Mouse (Mus musculus) lung, adult 10 weeks (tissue): ENCODE measurements around the gene Mtmr14. TPM values are rescaled to one million over a fixed set of nuclear protein-coding genes. Genes with fewer than 3 reads are reported as not detected.

Experiments used
- polyA plus RNA-seq: library from polyadenylated mRNA; stranded (reverse); fragments of 350-450 nt; fragmentation: Illumina TruSeq; extraction: RNeasy Lipid Tissue Mini Kit (QIAGEN cat#74804); gene quantifications from one replicate; pipeline ENCODE4 v1.2.3, GENCODE M21; 2014; ENCODE audit warnings: low read depth, low replicate concordance; ENCODE audit not compliant: insufficient read depth

The Mtmr14 gene
- 19.0 TPM for polyA plus RNA-seq

DNA sequence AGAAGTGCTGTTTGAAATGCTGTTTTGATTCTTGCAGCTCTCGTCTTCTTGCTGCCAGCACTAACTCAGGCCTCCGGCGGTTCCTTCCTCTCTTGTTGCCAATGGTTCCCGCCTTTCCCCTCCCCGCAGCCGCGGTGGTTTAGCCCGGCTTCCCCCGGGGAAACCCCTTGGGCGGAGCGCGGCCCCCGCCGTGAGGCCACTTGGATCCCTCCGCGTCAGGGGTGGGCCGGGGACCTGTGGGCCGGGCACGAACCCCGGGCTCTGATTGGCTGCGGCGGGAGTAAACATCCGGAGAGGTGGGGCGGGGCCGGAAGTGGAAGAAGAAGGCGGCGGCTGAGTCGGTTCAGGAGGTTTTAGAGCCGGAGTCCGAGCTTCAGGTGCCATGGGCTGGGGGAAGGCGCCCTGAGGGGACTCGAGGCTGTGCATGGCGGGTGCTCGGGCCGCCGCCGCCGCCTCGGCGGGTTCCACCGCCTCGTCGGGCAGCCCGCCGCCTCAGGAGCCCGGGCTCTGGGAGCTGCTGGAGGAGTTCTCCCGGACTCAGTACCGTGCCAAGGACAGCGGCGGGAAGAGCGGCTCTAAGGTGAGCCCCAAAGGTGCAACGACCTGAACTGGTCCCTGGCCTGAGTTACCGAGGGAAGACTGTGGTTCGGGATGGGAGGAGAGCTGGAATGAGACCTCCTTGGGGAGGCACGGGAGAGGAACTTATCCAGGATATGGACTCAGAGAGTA, at the start of gene Mtmr14:
Gene Mtmr14 (plus strand): TSS at position 302 of the 729 bp plus-strand sequence.

GRCm38 (mm10) chr6:113194841-113195595, 42.6 kb upstream of the Mtmr14 start, which contains the start of gene Lhfpl4:
Lhfpl4 (minus strand) TSS chr6:113195384.

DNA sequence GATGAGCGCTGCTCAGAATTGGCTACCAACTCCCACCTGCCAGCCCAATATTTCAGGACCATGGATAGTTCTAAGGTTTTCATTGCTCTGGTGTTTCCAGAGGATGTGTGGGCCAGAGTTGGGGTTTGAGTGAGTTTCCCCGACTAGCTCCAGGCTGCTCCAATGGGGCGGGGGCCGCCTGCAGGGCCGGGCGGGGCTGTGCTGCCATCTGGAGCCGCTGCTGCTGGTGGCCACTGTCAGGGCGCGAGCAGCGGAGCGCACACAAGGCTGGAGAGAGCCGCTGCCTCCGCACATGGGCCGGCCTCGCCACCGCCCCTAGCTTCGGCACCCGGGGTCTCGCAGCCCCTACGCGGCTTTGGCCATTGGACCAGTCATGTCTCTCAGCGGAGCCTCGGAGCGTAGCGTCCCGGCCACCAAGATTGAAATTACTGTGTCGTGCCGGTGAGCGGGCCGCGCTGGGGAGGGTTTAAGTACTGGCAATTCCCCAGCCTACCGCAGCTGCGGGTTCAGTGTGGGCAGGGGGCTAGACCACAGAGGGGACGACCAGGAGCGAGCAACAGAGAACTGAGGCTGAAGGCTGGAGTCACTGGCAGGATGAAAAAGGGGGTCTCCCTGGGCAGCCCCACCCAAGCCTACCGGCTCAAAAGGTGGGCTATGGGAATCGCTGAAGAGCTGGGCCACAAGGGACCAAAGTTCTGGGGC, 44.6 kb downstream of the Mtmr14 start, which contains the start of gene Cpne9:
Gene Cpne9 (plus strand): TSS at position 207 of the 702 bp plus-strand sequence.

GRCm38 (mm10) chr6:113306986-113307349, 69.3 kb downstream of the Mtmr14 start, which contains the start of gene Brpf1:
Brpf1 (plus strand) TSS chr6:113307137.

DNA sequence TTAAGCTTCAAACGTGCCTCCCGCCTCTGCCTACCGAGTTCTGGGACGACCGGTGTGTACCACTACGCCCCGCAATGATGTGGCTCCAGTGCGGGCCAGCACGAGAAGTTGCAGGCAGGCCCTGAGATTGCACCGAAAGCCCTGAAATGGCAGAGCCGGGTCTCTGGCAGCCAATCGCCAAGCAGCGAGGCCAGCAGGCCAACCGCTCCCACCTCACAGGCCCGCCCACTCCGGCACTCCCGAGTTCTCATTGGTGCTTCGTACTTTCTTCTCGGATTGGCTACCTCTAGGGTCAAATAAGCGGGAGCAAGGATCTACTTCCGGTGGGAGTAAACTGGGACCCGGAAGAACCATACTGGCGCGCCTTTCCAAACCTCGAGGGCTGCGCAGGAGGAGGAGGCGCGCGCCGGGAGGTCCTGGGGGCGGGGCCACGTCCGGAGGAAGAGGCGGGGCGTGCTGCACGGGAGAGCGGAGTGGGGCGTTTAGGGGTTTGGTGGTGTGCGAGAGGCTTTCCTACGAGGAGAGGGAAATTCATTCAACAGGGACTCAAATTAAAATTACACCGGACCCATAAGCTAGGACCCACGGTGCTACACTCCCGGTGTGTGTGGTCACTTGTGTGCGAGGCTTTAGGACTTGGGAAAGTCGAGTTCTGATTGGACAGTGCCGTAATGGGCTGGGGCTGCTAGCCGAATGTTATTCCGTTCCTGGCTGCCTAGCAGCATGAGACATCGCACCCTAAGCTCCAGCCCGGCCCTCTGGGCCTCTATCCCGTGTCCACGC, 89.1 kb downstream of the Mtmr14 start, which contains the start of gene Ogg1:
Gene Ogg1 (plus strand): TSS at position 440 of the 783 bp plus-strand sequence.

Other genes starting within 250 kb of the Mtmr14 start
- gene Thumpd3, start 191.6 kb upstream of the Mtmr14 start, polyA plus RNA-seq, result 20.8 TPM
- 14.0 TPM for gene Setd5, start 160.5 kb upstream of the Mtmr14 start, polyA plus RNA-seq
- gene Lhfpl4, start 42.5 kb upstream of the Mtmr14 start, polyA plus RNA-seq, result 0.27 TPM
- not detected for gene Cpne9, start 44.5 kb downstream of the Mtmr14 start, polyA plus RNA-seq
- 9.6 TPM for gene Brpf1, start 69.3 kb downstream of the Mtmr14 start, polyA plus RNA-seq
- gene Ogg1, start 89.1 kb downstream of the Mtmr14 start, polyA plus RNA-seq, result 11.0 TPM
- gene Camk1, start 106.1 kb downstream of the Mtmr14 start, polyA plus RNA-seq, result 84.4 TPM
- gene Tada3, start 140.0 kb downstream of the Mtmr14 start, polyA plus RNA-seq, result 24.5 TPM
- gene Arpc4, start 140.3 kb downstream of the Mtmr14 start, polyA plus RNA-seq, result 168 TPM
- gene Ttll3, start 151.4 kb downstream of the Mtmr14 start, polyA plus RNA-seq, result 6.7 TPM
- gene Rpusd3, start 181.5 kb downstream of the Mtmr14 start, polyA plus RNA-seq, result 9.6 TPM
- 63.1 TPM for gene Cidec, start 197.9 kb downstream of the Mtmr14 start, polyA plus RNA-seq
- 38.2 TPM for gene Jagn1, start 204.7 kb downstream of the Mtmr14 start, polyA plus RNA-seq
- gene Il17re, start 220.6 kb downstream of the Mtmr14 start, polyA plus RNA-seq, result 8.9 TPM
- gene Il17rc, start 233.6 kb downstream of the Mtmr14 start, polyA plus RNA-seq, result 27.3 TPM
- 27.6 TPM for gene Creld1, start 245.5 kb downstream of the Mtmr14 start, polyA plus RNA-seq